Mouse (Mus musculus): ENCODE results near the gene Itprip.

- TF ChIP-seq CTCF (IDR thresholded peaks at IDR 0.05; ENCODE audit: low read depth) = no peak
- no peak for TF ChIP-seq EP300 (IDR thresholded peaks at IDR 0.05; ENCODE audit: low read depth)
Observed at GRCm38 (mm10) chr19:47885191-47885743, 33.8 kb downstream of the Itprip start.
